Mouse (Mus musculus): ENCODE data around the gene C2cd2. TPM values are rescaled to one million over a fixed set of nuclear protein-coding genes. Genes with fewer than 3 reads are reported as not detected.
"Not testable (repeated sequence)": the region's sequence is repeated elsewhere in the genome, so short reads cannot be mapped to it uniquely, and the experiment has no call there.

C2cd2 gene
- 17.9 and 19.4 TPM in 2 replicates for polyA plus RNA-seq (2015; fragmentation: Nextera tagmentation; extraction: Ambion mirVana)

- Histone ChIP-seq H3K9ac (ENCODE audit: low read depth, low read length) (peak within 1 kb of the TSS; percentile 99), H3K4me3 (ENCODE audit: low read length) (peak within 1 kb of the TSS; percentile 92), H3K9me3 (ENCODE audit: control insufficient read depth, low read length) (no peaks in the 10 kb centered on the region), H3K27ac (ENCODE audit: low read depth, low read length) (peak within 1 kb of the TSS; percentile 96), H3K36me3 (ENCODE audit: control insufficient read depth, insufficient read depth, low read length) (no peaks in the 10 kb centered on the region), H3K27me3 (replicated peaks; ENCODE audit: control insufficient read depth, insufficient read depth, low read length) (no peaks in the 10 kb centered on the region), H3K4me1 (ENCODE audit: control insufficient read depth, insufficient read depth, low read depth, low read length) (peaks cover 8% of the 10 kb centered on the region), H3K4me2 (ENCODE audit: low read length) (peak within 1 kb of the TSS; percentile 92)
- ATAC-seq, result peak; percentile 98
- under 1% methylated on average over 78 of the region's 78 CpGs for WGBS
These were observed at the start of gene C2cd2, which contains the start of gene Zbtb21 for GRCm38 (mm10) chr16:97962151-97962948. TSS of gene C2cd2 (minus strand) at chr16:97962598. TSS of gene Zbtb21 (minus strand) at chr16:97962622.

- WGBS, result 0% methylated on average over 8 of the region's 8 CpGs
- peak overlapping the region; percentile 70; the same call in 1 of the 2 replicates for H3K27ac ChIP-seq (ENCODE audit: low read depth, low read length)
These were observed 35.0 kb upstream of the C2cd2 start for GRCm38 (mm10) chr16:97997383-97997731.

DNA sequence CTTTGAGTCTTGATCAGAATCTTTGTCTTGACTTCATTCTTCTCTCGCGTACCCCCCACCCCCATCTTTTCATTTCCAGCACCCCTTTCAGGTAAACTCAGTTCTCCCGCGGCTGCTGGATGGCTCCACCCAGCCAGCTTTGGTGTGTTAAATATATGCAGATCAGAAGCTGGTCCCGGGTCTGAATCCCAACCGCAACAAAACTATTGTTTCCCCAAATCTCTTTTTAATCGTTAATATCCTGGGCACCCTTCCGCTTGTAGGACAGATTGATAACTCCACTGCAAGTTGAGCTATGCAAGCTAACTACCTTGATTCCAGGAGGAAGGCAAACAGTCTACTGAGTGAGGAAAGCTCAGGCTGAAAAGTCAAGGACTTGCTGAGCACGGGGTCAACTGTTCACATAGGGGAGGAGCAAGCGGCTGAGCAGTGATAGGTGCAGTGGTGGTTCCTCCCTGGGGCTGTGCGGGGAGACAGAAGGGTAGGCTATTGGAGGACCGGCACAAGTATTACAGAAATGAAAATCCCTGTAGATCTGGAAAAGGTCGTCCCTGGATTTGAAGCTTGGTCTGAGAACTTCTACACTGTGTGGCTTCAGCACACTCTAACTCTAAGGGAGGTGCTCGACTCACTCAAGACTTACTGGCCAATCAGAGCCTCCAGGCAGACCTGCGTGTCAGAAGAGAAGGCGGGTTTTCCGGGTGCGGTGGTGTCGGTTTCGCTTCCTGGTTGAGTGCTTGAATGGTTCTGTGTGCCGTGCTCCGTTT is 34.4 kb upstream of the C2cd2 start, which contains the start of gene B230307C23Rik:
Gene B230307C23Rik, plus strand, starts transcription at position 700 of the 767 bp plus-strand sequence.
- H3K27ac ChIP-seq (ENCODE audit: low read depth, low read length), result peak within 1 kb of the TSS; percentile 70

More at GRCm38 (mm10) chr16:97997383-97997731, 35.0 kb upstream of the C2cd2 start:
- Histone ChIP-seq H3K9ac (ENCODE audit: low read depth, low read length) (peak overlapping the region; percentile 67), H3K4me2 (ENCODE audit: low read length) (peak overlapping the region; percentile 77), H3K4me3 (ENCODE audit: low read length) (peak overlapping the region; percentile 59), H3K4me1 (ENCODE audit: control insufficient read depth, insufficient read depth, low read depth, low read length) (peaks cover 14% of the 10 kb centered on the region)
- ATAC-seq, result peak; percentile 82; the same call in 1 of the 2 replicates
- not testable (repeated sequence) for H3K9me3 ChIP-seq (ENCODE audit: control insufficient read depth, low read length); H3K36me3 ChIP-seq (ENCODE audit: control insufficient read depth, insufficient read depth, low read length); H3K27me3 ChIP-seq (replicated peaks; ENCODE audit: control insufficient read depth, insufficient read depth, low read length)

DNA sequence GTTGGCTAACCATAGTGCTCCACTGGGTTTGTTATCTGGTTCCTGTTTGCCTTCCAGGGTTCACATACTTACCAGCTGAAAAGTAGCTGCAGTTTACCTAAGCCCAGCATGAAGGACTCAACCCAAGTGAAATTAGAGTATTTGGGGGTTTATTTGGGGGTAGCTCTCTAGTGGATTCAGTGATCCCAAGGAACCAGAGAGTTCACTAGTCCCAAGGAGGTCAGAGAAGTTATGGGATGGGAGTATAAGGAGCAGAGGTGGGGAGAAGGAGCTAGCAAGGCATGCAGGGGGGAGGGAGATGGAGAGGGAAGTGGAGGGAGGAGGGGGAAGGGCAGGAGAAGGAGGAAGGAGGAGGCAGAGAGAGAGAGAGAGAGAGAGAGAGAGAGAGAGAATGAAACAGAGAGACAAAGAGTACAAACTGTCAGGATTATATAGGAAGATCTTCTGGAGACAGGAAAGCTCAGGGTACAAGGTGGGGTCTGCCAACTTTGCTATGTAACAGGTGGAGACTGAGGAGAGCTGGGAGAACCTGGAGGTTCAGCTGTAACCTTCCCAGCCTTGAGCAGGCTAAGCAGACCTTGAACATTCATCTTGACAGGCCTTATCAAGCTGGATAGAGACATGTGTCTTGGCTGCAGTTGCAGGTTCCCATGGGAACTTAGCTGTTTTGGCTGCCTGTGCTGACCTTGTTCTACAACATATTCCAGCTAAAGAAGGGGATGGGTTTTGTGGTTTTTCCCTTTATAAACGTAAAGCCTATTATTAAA is 33.6 kb upstream of the C2cd2 start:
- no peaks in the 10 kb centered on the region for H3K27me3 ChIP-seq (replicated peaks; ENCODE audit: control insufficient read depth, insufficient read depth, low read length)
- H3K36me3 ChIP-seq (ENCODE audit: control insufficient read depth, insufficient read depth, low read length), result no peaks in the 10 kb centered on the region
- H3K27ac ChIP-seq (ENCODE audit: low read depth, low read length), result no peak overlapping the region
- no peak for ATAC-seq
- H3K9ac ChIP-seq (ENCODE audit: low read depth, low read length), result peak overlapping the region; percentile 67
- H3K4me1 ChIP-seq (ENCODE audit: control insufficient read depth, insufficient read depth, low read depth, low read length), result peaks cover 14% of the 10 kb centered on the region
- H3K9me3 ChIP-seq (ENCODE audit: control insufficient read depth, low read length), result peaks cover 5% of the 10 kb centered on the region; the same call in 1 of the 2 replicates
- peak overlapping the region; percentile 77 for H3K4me2 ChIP-seq (ENCODE audit: low read length)
- 13% methylated on average over 1 of the region's 1 CpGs for WGBS
- H3K4me3 ChIP-seq (ENCODE audit: low read length), result peak overlapping the region; percentile 59

More for the DNA sequence above, 34.4 kb upstream of the C2cd2 start, which contains the start of gene B230307C23Rik:
- H3K4me3 ChIP-seq (ENCODE audit: low read length), result peak within 1 kb of the TSS; percentile 59
- H3K9ac ChIP-seq (ENCODE audit: low read depth, low read length), result peak within 1 kb of the TSS; percentile 67
- 2% methylated on average over 22 of the region's 22 CpGs for WGBS
- ATAC-seq, result peak; percentile 100
- peaks cover 5% of the 10 kb centered on the region; the same call in 1 of the 2 replicates for H3K9me3 ChIP-seq (ENCODE audit: control insufficient read depth, low read length)
- peaks cover 14% of the 10 kb centered on the region for H3K4me1 ChIP-seq (ENCODE audit: control insufficient read depth, insufficient read depth, low read depth, low read length)
- no peaks in the 10 kb centered on the region for H3K27me3 ChIP-seq (replicated peaks; ENCODE audit: control insufficient read depth, insufficient read depth, low read length)
- H3K36me3 ChIP-seq (ENCODE audit: control insufficient read depth, insufficient read depth, low read length), result no peaks in the 10 kb centered on the region
- peak within 1 kb of the TSS; percentile 77 for H3K4me2 ChIP-seq (ENCODE audit: low read length)

- 84% methylated on average over 3 of the region's 3 CpGs for WGBS
- not testable (repeated sequence) for H3K9me3 ChIP-seq (ENCODE audit: control insufficient read depth, low read length); ATAC-seq; H3K4me2 ChIP-seq (ENCODE audit: low read length); H3K9ac ChIP-seq (ENCODE audit: low read depth, low read length); H3K4me3 ChIP-seq (ENCODE audit: low read length); H3K36me3 ChIP-seq (ENCODE audit: control insufficient read depth, insufficient read depth, low read length); H3K27me3 ChIP-seq (replicated peaks; ENCODE audit: control insufficient read depth, insufficient read depth, low read length); H3K27ac ChIP-seq (ENCODE audit: low read depth, low read length); H3K4me1 ChIP-seq (ENCODE audit: control insufficient read depth, insufficient read depth, low read depth, low read length)
These were observed 30.1 kb upstream of the C2cd2 start for GRCm38 (mm10) chr16:97992477-97992876.

- 81% methylated on average over 2 of the region's 2 CpGs for WGBS
- no peak overlapping the region for H3K4me3 ChIP-seq (ENCODE audit: low read length)
- H3K27me3 ChIP-seq (replicated peaks; ENCODE audit: control insufficient read depth, insufficient read depth, low read length), result no peaks in the 10 kb centered on the region
- no peak overlapping the region for H3K27ac ChIP-seq (ENCODE audit: low read depth, low read length)
- ATAC-seq, result no peak
- H3K4me2 ChIP-seq (ENCODE audit: low read length), result no peak overlapping the region
- H3K36me3 ChIP-seq (ENCODE audit: control insufficient read depth, insufficient read depth, low read length), result no peaks in the 10 kb centered on the region
- H3K4me1 ChIP-seq (ENCODE audit: control insufficient read depth, insufficient read depth, low read depth, low read length), result peaks cover 6% of the 10 kb centered on the region
- H3K9me3 ChIP-seq (ENCODE audit: control insufficient read depth, low read length), result no peaks in the 10 kb centered on the region
- no peak overlapping the region for H3K9ac ChIP-seq (ENCODE audit: low read depth, low read length)
These were observed 29.1 kb upstream of the C2cd2 start for GRCm38 (mm10) chr16:97991517-97991916.

GRCm38 (mm10) chr16:97984589-97984988 is 22.2 kb upstream of the C2cd2 start:
- Histone ChIP-seq H3K27ac (ENCODE audit: low read depth, low read length) (no peak overlapping the region), H3K9me3 (ENCODE audit: control insufficient read depth, low read length) (no peaks in the 10 kb centered on the region), H3K27me3 (replicated peaks; ENCODE audit: control insufficient read depth, insufficient read depth, low read length) (no peaks in the 10 kb centered on the region), H3K9ac (ENCODE audit: low read depth, low read length) (no peak overlapping the region), H3K4me2 (ENCODE audit: low read length) (no peak overlapping the region), H3K4me1 (ENCODE audit: control insufficient read depth, insufficient read depth, low read depth, low read length) (no peaks in the 10 kb centered on the region), H3K36me3 (ENCODE audit: control insufficient read depth, insufficient read depth, low read length) (no peaks in the 10 kb centered on the region), H3K4me3 (ENCODE audit: low read length) (no peak overlapping the region)
- WGBS, result 55% methylated on average over 5 of the region's 5 CpGs
- no peak for ATAC-seq

- ATAC-seq, result no peak
- H3K36me3 ChIP-seq (ENCODE audit: control insufficient read depth, insufficient read depth, low read length), result no peaks in the 10 kb centered on the region
These were observed 19.0 kb upstream of the C2cd2 start for GRCm38 (mm10) chr16:97981362-97981761.

More at GRCm38 (mm10) chr16:97981362-97981761, 19.0 kb upstream of the C2cd2 start:
- Histone ChIP-seq H3K4me2 (ENCODE audit: low read length) (no peak overlapping the region), H3K9me3 (ENCODE audit: control insufficient read depth, low read length) (no peaks in the 10 kb centered on the region), H3K4me3 (ENCODE audit: low read length) (no peak overlapping the region), H3K27ac (ENCODE audit: low read depth, low read length) (no peak overlapping the region), H3K4me1 (ENCODE audit: control insufficient read depth, insufficient read depth, low read depth, low read length) (no peaks in the 10 kb centered on the region), H3K9ac (ENCODE audit: low read depth, low read length) (no peak overlapping the region), H3K27me3 (replicated peaks; ENCODE audit: control insufficient read depth, insufficient read depth, low read length) (no peaks in the 10 kb centered on the region)
- 93% methylated on average over 1 of the region's 1 CpGs for WGBS

Data from hindbrain, embryonic 16.5 days (tissue).